Comparison of ENCODE assay signal across 8 mouse cellular contexts in genomic region chr5:97834770-97835169, GRCm38 (mm10).
DNase-seq lines count a peak whose midpoint lies in the region; ATAC-seq lines count a peak whose summit lies in the region.

No protein-coding gene starts in this region.

- no peak overlapping the region for H3K27ac ChIP-seq in heart, embryonic 12.5 days (ENCODE audit: poor library complexity, severe bottlenecking)
- H3K27ac ChIP-seq in forebrain, embryonic 15.5 days (replicated peaks) = no peak overlapping the region

- H3K9ac ChIP-seq in heart, embryonic 12.5 days = no peak overlapping the region
- H3K9ac ChIP-seq in forebrain, embryonic 15.5 days (replicated peaks) = no peak overlapping the region

- H3K9me3 ChIP-seq in heart, embryonic 12.5 days (replicated peaks) = no peaks in the 10 kb centered on the region
- H3K9me3 ChIP-seq in forebrain, embryonic 15.5 days = no peaks in the 10 kb centered on the region

- H3K4me1 ChIP-seq in heart, embryonic 12.5 days (replicated peaks) = no peaks in the 10 kb centered on the region
- 0 out of 2 replicates have a peak, but pooled peaks cover 7% of the 10 kb centered on the region for H3K4me1 ChIP-seq in forebrain, embryonic 15.5 days

- H3K36me3 ChIP-seq in heart, embryonic 12.5 days = no peaks in the 10 kb centered on the region
- H3K36me3 ChIP-seq in forebrain, embryonic 15.5 days = no peaks in the 10 kb centered on the region

- no peaks in the 10 kb centered on the region for H3K27me3 ChIP-seq in heart, embryonic 12.5 days (replicated peaks)
- H3K27me3 ChIP-seq in forebrain, embryonic 15.5 days = no peaks in the 10 kb centered on the region

- ATAC-seq in heart, embryonic 12.5 days (ENCODE audit: insufficient number of reproducible peaks, low FRiP score) = no peak
- no peak for ATAC-seq in forebrain, embryonic 15.5 days (replicated peaks)

- 89% methylated on average over 1 of the region's 1 CpGs for WGBS in heart, embryonic 12.5 days
- 64% methylated on average over 1 of the region's 1 CpGs for WGBS in forebrain, embryonic 15.5 days

- no peak overlapping the region for H3K4me3 ChIP-seq in heart, embryonic 12.5 days
- H3K4me3 ChIP-seq in forebrain, embryonic 15.5 days = no peak overlapping the region

- peak; percentile 78 to 85 for DNase-seq in heart, adult 18-20 months
- peak; percentile 11 for DNase-seq in embryo, embryonic 11 days
- DNase-seq in kidney, postnatal 4 days = peak; percentile 29 to 38
- DNase-seq in ovary, adult 18-20 months (ENCODE audit: low spot score) = peak; percentile 62
- DNase-seq in right cerebral cortex, postnatal 10 days (ENCODE audit: low spot score in 2 of 2) = no peak
- no peak for DNase-seq in c-Kit-positive CD71-positive TER-119-positive erythroid progenitor cells, embryonic 14.5 days (ENCODE audit: low spot score)

- no peak overlapping the region for H3K4me2 ChIP-seq in heart, embryonic 12.5 days
- H3K4me2 ChIP-seq in forebrain, embryonic 15.5 days (replicated peaks) = no peak overlapping the region

Comparison
In these comparisons a context has a peak if more than half of its experiments do, and no peak if none do; other contexts are left out.
1. DNase-seq: peak in heart, adult 18-20 months (2 of 2), embryo, embryonic 11 days (single experiment), kidney, postnatal 4 days (2 of 2) and ovary, adult 18-20 months (single experiment); none in right cerebral cortex, postnatal 10 days (0 of 2) and c-Kit-positive CD71-positive TER-119-positive erythroid progenitor cells, embryonic 14.5 days (single experiment).